Mouse (Mus musculus) common myeloid progenitor, adult 5-6 weeks (primary cell): ENCODE data around the gene Pabpc4. TPM values are rescaled to one million over a fixed set of nuclear protein-coding genes. Genes with fewer than 3 reads are reported as not detected.
"Not testable (repeated sequence)": the region's sequence is repeated elsewhere in the genome, so short reads cannot be mapped to it uniquely, and the experiment has no call there.

Experiments used
- ATAC-seq: replicated peaks from 2 replicates; pipeline ENCODE4 v1.8.0; 2016; ENCODE audit warnings: low read depth, mild to moderate bottlenecking, moderate TSS enrichment, inconsistent platforms; ENCODE audit not compliant: poor library complexity, severe bottlenecking
- total RNA-seq: library from RNA; stranded (forward); fragments of 200-1000, 187-1606 nt; gene quantifications from 2 replicates; pipeline ENCODE4 v1.2.3, GENCODE M21; 2017

Pabpc4 gene
- total RNA-seq, 1 experiment from 2014 or later = 158 TPM

DNA sequence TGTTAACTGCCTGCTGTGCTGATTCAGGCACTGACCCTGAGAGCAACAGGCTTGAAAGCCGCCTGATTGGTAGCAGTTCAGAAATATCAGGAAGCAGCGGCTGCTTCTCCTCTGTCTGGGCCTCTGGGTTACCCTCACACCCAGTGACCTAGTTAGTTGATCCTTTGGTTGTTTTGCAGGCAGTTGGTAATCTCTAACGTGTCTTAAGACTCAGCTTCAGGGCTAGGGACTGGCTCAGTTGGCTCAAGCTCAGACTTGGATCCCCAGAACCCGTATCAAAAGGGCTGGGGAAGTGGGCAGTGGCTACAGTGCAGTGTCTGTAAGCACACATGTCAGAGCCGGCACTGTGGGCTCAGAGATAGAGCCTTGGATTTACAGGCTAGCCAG is 34.0 kb downstream of the Pabpc4 start:
- ATAC-seq = no peak

DNA sequence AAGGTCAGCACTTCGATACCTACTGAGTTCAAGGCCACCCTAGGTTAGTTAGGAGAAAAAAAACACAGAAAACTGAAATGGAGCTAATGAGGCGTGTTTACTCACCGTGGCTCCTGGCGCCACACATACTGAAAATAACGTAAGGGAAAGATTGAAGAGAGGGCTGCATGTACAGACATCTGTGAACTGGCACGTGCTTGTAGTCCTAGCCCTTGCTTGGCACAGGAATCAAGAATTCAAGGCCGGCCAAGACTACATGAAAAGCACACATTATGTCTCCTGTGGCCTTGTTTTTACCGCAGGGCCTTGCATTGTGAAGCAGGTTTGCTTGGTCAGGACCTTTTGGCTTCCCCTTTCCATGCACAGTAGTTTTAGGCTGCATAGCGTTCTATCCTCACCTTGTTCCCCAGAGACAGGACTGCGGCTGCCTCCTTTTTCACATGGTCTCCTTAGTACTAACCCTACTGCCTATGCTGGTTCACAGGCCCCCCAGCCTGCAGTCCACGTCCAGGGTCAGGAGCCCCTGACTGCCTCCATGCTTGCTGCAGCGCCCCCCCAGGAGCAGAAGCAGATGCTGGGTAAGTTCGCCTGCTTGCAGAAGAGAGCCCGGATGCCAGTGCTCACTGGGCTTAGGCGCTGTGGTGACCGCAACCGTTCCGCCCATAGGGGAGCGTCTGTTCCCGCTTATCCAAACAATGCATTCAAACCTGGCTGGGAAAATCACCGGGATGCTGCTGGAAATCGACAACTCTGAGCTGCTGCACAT is 35.2 kb downstream of the Pabpc4 start:
- no peak for ATAC-seq

DNA sequence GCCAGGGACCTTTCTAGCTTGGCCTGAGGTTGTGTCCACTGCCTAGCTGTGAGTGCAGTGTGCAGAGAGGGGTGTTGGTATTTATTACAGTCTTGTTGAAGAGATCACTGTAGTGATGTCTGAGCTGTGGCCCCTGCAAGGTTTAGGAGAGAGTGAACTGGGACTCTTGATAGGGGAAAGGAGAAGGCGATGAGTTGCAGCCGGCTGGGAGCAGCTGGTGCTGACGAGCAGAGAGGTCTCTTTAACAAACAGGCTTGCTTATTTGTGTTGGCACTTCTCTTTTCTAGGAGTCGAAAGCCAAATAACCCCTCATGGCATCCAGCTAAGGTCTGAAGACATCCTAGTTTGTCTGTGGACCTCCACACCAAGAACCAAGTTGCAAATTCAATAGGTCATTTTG is 36.1 kb downstream of the Pabpc4 start:
- ATAC-seq = no peak

DNA sequence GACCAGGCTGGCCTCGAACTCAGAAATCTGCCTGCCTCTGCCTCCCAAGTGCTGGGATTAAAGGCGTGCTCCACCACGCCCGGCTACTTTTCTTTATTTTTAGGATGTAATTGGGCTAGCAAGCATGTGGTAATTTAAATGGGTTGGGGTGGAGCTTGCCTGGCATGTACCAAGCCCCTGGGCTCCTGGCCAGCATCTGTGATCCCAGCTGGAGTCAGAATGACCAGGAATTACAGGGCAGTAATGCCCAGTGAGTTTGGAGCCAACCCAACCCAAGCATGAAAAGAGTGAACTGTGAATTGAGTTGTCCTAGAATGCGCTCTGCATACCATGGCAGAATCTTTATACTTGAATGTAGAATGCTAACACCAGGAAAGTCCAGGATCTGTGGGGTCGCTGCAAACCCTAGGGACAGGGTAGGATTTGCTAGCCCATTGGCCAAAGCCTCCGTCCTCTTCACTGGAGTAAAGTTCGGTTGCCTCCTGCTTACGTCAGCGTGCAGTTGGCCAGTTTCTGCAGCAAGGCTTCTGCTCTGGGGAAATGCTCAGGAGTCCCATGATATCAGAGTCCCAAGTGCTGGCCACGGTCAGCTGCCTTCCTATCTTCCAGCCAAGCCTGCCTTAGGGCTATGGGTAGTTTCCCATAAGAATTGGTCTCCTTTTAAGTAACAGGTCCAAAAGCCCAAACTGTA is 37.0 kb downstream of the Pabpc4 start:
- no peak for ATAC-seq

DNA sequence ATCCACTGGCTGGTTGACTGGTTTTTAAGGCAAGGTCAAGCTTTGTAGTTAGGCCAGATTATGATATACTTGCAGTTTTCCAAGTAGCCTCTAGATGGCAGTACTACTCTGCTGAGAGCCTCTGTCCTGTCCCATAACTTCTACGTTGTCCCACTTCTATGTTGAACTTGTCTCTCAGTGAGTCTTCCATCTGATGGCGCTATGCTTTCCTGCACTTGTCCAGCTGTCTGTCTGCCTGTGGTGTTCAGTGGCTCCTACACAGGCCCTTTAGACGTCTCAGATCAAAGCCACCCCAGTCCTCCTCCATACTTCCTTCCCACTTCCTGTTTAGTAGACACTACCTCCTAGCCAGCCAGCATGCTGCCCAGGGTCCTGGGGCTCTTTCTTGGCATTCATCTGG is 43.6 kb downstream of the Pabpc4 start:
- ATAC-seq = peak; percentile 75

DNA sequence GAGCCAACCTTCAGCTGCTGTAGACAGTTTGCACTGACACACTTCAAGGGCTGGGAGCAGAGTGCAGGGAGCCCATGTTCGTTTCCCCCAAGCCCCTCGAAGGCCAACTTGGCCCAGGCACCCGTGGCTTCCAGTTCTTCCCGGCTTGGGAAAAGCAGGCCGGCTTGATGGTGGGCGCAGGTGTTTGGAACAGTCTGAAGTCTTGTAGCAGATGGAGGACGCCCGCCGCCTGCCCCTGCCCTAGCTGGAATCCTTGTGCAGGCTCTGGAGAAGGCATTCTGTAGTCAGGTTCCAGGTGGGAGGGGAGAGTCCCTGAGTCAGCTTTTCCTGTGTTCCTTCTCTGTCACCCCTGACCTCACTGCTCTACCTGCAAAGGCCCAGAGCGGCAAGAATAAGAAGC is 44.8 kb downstream of the Pabpc4 start:
- ATAC-seq = no peak

DNA sequence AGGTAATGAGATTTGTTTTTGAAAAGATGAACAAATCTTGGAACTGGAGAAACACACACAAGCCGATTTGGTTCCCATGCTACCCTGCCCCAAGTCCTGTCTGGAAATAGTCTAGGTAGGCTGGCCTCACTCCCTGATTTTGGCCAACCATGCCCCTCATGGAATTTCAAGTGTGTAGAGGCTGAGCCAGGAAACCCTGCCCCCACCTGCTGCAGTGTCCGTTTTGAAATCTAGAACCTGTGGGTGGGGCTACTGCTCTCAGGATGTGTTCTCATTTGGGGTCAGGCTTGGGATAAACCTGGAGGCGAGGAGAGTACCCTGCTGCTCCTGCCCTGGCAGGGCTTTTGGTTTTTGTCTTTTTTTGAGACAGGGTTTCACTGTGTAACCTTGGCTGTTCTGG is 46.1 kb downstream of the Pabpc4 start:
- no peak for ATAC-seq

DNA sequence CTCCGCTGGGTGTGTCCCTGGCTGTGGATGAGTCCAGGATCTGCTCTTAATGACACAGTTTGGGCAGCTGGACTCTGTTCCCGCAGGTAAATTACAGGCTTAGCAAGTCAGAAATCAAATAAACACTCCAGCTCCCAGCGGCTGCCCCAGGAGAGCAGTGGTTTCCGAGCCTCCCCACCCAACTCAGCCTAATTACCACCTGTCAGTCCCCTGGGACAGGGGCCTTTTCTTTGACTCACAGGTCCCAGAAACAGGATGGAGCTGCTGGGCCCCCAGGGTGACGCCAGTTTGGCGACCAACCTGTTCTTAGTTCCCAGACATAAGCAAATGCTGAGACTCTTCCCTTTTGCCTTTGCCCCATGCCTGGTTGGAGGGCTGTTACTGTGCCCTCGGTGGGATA is 49.7 kb downstream of the Pabpc4 start:
- ATAC-seq = no peak

DNA sequence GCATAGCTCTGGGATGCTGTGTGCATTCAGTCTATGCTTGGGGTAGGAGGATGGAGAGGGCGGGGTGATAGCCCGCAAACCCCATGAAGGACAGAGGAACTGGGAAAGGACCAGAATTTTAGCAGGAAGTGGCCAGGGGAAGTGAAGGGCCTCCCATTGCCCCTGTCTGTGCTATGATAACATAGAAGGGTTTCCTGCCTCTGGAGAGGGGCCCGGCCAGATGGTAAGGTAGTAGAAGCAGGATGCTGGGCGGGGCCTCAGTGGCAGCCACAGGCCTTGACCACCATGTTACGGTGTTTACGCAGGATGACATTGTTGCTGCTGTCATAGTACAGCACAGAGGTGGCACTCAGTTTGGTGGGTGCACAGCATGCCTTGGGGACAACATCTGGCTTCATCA is 50.9 kb downstream of the Pabpc4 start:
- peak; percentile 95 for ATAC-seq

DNA sequence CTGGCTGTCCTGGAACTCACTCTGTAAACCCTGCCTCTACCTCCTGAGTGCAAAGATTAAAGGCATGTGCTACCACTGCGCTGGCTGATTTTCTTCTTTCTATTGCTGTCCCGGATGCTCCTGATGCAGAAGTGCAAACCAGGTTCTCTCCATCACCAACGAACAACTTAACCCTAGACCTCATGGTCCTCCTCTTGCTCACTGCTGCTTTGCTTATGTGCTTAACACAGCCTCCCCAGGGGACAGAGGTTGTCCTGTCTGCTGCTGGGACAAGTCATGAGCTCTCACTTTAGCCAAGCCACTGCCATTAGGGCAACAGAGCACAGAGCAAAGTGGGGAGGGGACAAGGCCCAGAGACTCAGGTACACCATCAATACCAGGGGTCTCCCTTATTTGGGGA is 52.3 kb downstream of the Pabpc4 start:
- no peak for ATAC-seq

DNA sequence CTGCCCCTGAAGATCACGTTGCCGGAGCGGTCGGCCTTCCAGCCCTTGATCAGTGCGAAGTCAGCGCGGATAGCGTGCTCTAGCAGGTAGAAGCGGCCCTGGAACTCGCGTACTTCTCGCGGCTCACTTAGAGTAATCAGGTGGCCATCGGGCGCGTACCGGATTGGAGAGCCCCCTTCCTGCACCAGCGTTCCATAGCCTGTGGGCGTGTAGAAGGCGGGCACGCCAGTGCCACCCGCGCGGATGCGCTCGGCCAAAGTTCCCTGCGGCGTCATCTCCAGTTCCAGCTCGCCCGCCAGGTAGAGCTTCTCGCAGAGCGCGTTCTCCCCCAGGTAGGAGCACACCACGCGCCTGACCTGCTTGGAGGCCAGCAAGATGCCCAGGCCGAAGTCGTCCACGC is 60.8 kb downstream of the Pabpc4 start:
- peak; percentile 56 for ATAC-seq

DNA sequence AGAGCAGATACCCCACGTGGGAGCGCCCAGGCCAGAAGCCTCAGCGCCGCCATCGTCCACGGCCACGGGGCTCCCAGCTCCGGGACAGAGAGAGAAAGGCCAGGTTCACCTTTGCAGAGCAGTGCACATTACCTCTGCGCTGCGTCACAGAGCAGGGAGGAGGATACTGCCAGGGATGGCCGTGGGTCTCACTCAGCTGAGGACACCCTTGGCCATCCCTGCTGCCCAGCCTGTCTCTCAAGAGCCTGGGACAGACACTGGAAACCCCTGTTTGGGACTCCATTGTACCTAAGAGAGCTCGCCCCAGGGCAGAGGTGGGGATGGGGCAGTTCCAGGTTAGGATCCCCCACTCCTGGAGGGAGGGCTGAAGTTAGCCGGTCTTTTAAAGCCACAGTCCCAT is 61.4 kb downstream of the Pabpc4 start, which contains the start of gene Oxct2a:
Gene Oxct2a, minus strand, starts transcription at position 101 of the 400 bp plus-strand sequence.
- 0 out of 2 replicates have a peak, but pooled peaks have one; percentile 20 for ATAC-seq

DNA sequence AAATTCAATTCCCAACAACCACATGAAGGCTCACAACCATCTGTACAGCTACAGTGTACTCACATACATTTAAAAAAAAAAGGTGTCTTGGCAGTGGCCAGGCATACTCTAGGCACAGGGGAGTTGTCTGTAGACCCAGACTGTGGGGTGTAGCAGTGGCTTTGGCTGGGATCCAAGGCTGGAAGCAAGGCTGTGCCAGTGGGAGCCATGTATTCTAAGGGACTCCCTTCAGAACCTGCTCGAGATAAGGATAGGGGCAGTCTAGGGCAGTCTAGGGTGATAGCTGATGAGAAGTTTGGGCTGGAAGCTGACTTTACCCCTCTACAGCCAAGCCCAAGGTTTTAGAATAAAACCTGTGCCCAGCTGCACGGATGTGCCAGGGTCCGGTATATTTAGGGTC is 63.9 kb downstream of the Pabpc4 start:
- ATAC-seq = no peak

DNA sequence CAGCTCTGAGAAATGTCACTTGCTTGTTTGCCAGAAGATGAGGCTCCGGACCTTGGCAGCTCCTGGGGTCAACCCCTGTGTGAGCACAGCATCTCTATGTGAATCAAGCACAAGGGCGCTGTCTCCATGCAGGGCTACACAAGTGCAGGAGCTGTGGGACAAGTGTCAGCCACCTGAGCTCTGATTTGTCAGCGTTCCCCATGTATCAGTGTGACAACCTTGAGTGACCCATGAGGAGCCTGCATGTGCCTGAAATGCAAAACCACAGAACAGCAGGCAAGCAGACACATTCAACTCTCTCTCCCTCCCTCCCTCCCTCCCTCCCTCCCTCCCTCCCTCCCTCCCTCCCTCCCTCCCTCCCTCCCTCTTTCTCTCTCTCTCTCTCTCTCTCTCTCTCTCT is 65.5 kb downstream of the Pabpc4 start:
- ATAC-seq = no peak

DNA sequence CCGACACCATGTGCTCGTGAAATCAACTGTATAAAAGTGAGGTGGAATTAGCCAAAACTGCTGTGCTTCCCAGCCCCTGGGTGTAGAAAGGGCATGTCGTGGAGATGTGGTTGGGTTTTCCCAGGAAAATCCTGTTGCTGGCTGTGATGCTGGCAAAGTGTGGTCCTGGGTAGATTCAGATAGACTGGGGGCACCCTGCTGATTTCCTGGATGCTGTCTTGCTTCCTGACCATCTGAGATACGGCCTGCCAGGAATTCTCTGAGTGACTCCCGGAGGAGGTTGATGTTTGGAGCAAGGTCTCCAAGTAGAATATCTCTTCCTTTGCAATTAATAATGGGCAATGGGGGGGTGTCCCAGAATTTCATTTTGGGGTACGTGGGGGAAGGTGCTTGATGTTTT is 66.8 kb downstream of the Pabpc4 start:
- ATAC-seq = no peak

DNA sequence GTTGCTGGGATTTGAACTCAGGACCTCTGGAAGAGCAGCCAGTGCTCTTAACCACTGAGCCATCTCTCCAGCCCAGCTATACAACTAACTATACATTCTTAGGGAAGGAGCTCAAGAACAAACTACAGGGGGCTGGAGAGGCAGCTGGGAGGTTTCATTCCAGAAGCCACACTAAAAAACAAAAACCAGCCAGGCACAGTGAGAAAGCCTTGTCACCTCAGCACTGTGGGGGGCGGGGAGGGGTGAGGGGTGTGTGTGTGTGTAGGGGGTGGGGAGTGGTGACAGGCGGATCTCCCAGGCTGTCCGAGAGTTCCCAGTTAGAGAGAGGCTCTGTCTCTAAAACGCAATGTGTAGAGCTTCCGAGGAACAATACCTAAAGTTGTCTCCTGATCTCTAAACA is 69.2 kb downstream of the Pabpc4 start:
- ATAC-seq = no peak

DNA sequence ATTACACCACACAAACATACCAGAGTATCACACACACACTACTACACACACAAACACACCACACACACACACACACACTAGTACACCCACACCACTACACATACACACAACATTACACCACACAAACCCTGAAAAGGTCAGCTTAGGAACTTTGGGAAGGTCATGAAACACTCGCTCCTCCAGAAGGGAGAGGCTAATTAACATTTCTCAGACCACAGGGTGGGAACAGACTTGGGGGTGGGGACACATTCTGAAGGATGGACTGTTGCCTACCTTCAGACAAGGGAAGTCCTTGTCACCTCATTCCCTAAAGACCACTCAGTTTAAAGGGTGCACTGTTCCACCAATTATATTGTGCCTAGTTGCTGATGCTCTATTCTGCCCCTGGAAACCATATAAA is 69.8 kb downstream of the Pabpc4 start:
- ATAC-seq = not testable (repeated sequence)

DNA sequence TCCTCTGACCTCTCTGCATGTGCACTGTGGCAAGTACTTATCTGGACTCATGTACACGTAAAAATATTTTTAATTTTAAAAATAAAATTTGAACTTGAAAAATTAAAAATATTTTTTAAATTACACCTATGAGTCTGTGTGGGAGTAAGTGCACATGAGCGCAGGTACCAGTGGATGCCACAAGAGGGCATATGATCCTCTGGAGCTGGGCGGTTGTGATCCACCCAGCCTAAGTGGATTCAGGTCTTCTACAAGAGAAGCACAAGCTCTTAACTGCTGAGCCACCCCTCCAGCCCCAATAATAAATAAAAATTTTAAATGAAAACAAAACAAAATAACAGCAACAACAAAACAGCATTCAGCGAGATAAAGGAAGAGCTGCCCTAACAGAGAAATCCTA is 71.0 kb downstream of the Pabpc4 start:
- no peak for ATAC-seq

DNA sequence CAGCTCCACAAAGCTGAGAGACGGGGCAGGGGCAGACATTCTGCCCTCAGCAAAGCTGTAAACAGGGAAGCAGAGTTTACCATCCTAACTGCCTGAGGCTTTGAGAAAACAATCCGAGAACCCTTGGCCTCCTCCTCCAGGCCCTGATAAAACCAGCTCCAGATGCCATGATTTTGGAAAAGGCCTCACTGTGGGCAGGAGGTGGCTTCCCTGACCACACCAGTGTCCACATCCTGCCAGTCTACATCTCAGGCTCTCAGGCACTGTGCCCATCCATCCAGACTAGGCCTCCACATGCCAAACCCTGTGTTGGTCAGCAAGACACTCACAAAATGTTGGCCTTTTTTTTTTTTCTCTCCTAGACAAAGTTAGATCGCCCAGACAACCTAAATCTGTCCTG is 72.0 kb downstream of the Pabpc4 start:
- no peak for ATAC-seq

DNA sequence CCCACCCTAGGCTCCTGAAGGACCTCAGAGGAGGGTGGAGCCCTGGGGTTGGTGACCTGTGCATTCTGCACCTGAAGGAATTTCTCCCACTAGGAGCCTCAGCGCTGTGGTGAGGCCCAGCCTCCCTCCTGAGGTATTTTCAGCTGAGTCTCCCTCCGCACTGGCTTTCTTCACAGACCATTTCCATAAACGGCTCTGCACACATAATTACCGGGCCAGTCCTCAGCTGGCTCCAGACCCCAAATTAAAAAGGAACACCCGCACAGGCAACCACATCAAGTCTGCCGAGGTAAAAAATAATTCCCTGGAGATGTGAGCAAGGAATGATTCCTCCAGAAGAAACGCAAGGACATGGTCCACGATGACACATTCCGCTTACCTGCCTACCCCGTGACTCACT is 73.1 kb downstream of the Pabpc4 start:
- not testable (repeated sequence) for ATAC-seq

DNA sequence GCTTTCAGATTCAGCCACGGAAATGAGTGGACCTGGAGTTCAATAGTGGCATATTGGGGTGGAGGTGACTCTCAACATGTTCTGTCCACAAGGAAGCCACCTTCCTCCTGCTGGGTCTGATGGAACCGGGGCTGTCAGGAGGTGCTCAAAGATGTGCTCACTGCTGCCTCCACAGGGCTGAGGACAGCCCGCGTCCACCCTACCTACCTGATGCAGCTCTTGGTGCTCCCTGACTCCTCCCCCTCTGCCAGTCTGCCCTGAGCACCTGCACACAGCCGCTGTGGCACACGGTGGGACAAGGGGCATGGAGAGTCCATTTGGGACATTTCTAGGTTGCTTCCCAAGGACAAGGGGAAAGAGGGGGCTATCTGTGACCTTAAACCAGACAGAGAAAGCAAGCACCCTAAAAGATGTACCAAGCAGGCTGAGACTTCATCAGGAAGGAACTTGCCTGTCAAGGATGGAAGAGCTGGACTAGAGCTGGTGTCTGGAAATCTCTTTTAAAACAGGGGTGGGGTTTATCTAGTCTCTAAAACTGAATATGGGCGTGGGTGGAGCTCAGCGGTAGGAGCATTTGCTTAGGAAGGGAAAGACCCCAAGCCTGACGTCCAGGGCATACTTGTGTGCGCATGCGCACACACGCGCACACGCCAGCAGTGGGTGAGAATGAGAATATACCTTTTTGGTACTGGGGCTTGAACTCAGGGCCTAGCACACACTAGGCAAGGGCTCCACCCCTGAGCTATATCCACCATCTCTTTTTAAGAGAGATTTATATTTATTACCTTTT is 73.8 kb downstream of the Pabpc4 start:
- ATAC-seq = no peak
